Mouse (Mus musculus) stomach, embryonic 14.5 days (tissue): ENCODE data around the gene Wbp2. TPM values are rescaled to one million over a fixed set of nuclear protein-coding genes. Genes with fewer than 3 reads are reported as not detected.

Experiments used
- ATAC-seq: fragments of 200-750 bp; cut with Nextera tagmentation; 2 replicates; pipeline ENCODE4 v1.8.0; 2017; ENCODE audit warnings: low read depth, moderate TSS enrichment; ENCODE audit not compliant: insufficient number of reproducible peaks, insufficient read depth, low FRiP score
- H3K27ac ChIP-seq: fragments of 300-500 bp; sonication (generic); 2 replicates; pipeline ENCODE4 v1.5.1; 2014; ENCODE audit warnings: mild to moderate bottlenecking, low read length, moderate library complexity, mixed read lengths
- H3K27me3 ChIP-seq: fragments of 300-500 bp; sonication (generic); 2 replicates; pipeline ENCODE4 v1.6.1; 2014; ENCODE audit warnings: low read length, control low read depth, mixed read lengths; ENCODE audit not compliant: control insufficient read depth, insufficient read depth
- H3K36me3 ChIP-seq: fragments of 300-500 bp; sonication (generic); 2 replicates; pipeline ENCODE4 v1.6.1; 2014; ENCODE audit warnings: mild to moderate bottlenecking, control low read depth, low read length, moderate library complexity, mixed read lengths; ENCODE audit not compliant: control insufficient read depth, insufficient read depth
- H3K4me1 ChIP-seq: fragments of 300-500 bp; sonication (generic); 2 replicates; pipeline ENCODE4 v1.6.1; 2014; ENCODE audit warnings: low read length, control low read depth, mixed read lengths; ENCODE audit not compliant: control insufficient read depth, insufficient read depth
- H3K4me2 ChIP-seq: fragments of 300-500 bp; sonication (generic); replicated peaks from 2 replicates; pipeline ENCODE4 v1.6.1; 2014; ENCODE audit warnings: low read depth, low read length, control low read depth
- H3K4me3 ChIP-seq: fragments of 300-500 bp; sonication (generic); 2 replicates; pipeline ENCODE4 v1.5.1; 2014; ENCODE audit warnings: low read depth, low read length, control low read depth
- H3K9ac ChIP-seq: fragments of 300-500 bp; sonication (generic); replicated peaks from 2 replicates; pipeline ENCODE4 v1.6.1; 2014; ENCODE audit warnings: low read depth, mild to moderate bottlenecking, control low read depth, low read length, moderate library complexity, mixed read lengths
- H3K9me3 ChIP-seq: fragments of 300-500 bp; sonication (generic); 2 replicates; pipeline ENCODE4 v1.6.1; 2016; ENCODE audit warnings: low read depth, low read length, control low read depth; ENCODE audit not compliant: control insufficient read depth
- WGBS: fragments of 180-500 bp; shearing (Covaris S2); extraction: QIAGEN DNeasy Blood & Tissue Kit; methylation state at CpG from one replicate; pipeline ENCODE4 v1.1.7; 2014; 5-methylcytosine and 5-hydroxymethylcytosine counted together
- polyA plus RNA-seq: library from polyadenylated mRNA; unstranded; fragments of >200 nt; fragmentation: Nextera tagmentation; extraction: Ambion mirVana; gene quantifications from 2 replicates; pipeline ENCODE4 v1.2.1, GENCODE M21; 2014

Wbp2 gene
- polyA plus RNA-seq, 1 experiment from 2014 or later = 82.4 TPM

GRCm38 (mm10) chr11:116042372-116043138 lies 44.2 kb downstream of the Wbp2 start:
- H3K27me3 ChIP-seq = no peaks in the 10 kb centered on the region
- H3K9me3 ChIP-seq = peaks cover 3% of the 10 kb centered on the region; the same call in 1 of the 2 replicates
- no peak for ATAC-seq
- peaks cover 34% of the 10 kb centered on the region for H3K36me3 ChIP-seq
- 76% methylated on average over 5 of the region's 5 CpGs for WGBS
- no peak overlapping the region for H3K4me3 ChIP-seq
- no peak overlapping the region for H3K27ac ChIP-seq
- H3K4me1 ChIP-seq = no peaks in the 10 kb centered on the region
- no peak overlapping the region for H3K9ac ChIP-seq
- H3K4me2 ChIP-seq = no peak overlapping the region

GRCm38 (mm10) chr11:116041833-116042232 lies 45.0 kb downstream of the Wbp2 start:
- H3K9ac ChIP-seq = no peak overlapping the region
- H3K4me2 ChIP-seq = no peak overlapping the region
- H3K4me1 ChIP-seq = no peaks in the 10 kb centered on the region
- 98% methylated on average over 2 of the region's 2 CpGs for WGBS
- H3K27ac ChIP-seq = no peak overlapping the region
- H3K36me3 ChIP-seq = peaks cover 27% of the 10 kb centered on the region
- no peak for ATAC-seq
- no peak overlapping the region for H3K4me3 ChIP-seq
- H3K9me3 ChIP-seq = peaks cover 3% of the 10 kb centered on the region; the same call in 1 of the 2 replicates
- H3K27me3 ChIP-seq = no peaks in the 10 kb centered on the region

- WGBS = 79% methylated on average over 6 of the region's 6 CpGs
- peaks cover 26% of the 10 kb centered on the region for H3K36me3 ChIP-seq
- H3K9me3 ChIP-seq = peaks cover 3% of the 10 kb centered on the region; the same call in 1 of the 2 replicates
- H3K4me1 ChIP-seq = no peaks in the 10 kb centered on the region
- no peak for ATAC-seq
- no peak overlapping the region for H3K27ac ChIP-seq
- no peak overlapping the region for H3K4me3 ChIP-seq
- H3K9ac ChIP-seq = no peak overlapping the region
- H3K4me2 ChIP-seq = no peak overlapping the region
- H3K27me3 ChIP-seq = no peaks in the 10 kb centered on the region
Measured at GRCm38 (mm10) chr11:116040593-116040992, 46.2 kb downstream of the Wbp2 start.

GRCm38 (mm10) chr11:116037826-116038225 lies 49.0 kb downstream of the Wbp2 start:
- ATAC-seq = no peak
- no peak overlapping the region for H3K4me2 ChIP-seq
- WGBS = 93% methylated on average over 9 of the region's 9 CpGs
- no peak overlapping the region for H3K27ac ChIP-seq
- no peak overlapping the region for H3K4me3 ChIP-seq
- no peaks in the 10 kb centered on the region for H3K27me3 ChIP-seq
- H3K4me1 ChIP-seq = no peaks in the 10 kb centered on the region
- H3K9ac ChIP-seq = no peak overlapping the region
- peaks cover 3% of the 10 kb centered on the region; the same call in 1 of the 2 replicates for H3K9me3 ChIP-seq
- H3K36me3 ChIP-seq = peaks cover 23% of the 10 kb centered on the region

- peaks cover 23% of the 10 kb centered on the region for H3K36me3 ChIP-seq
- no peak for ATAC-seq
- H3K4me2 ChIP-seq = no peak overlapping the region
- H3K4me1 ChIP-seq = peaks cover 2% of the 10 kb centered on the region; the same call in 1 of the 2 replicates
- H3K9ac ChIP-seq = no peak overlapping the region
- no peaks in the 10 kb centered on the region for H3K27me3 ChIP-seq
- H3K4me3 ChIP-seq = no peak overlapping the region
- 85% methylated on average over 3 of the region's 3 CpGs for WGBS
- no peak overlapping the region for H3K27ac ChIP-seq
- H3K9me3 ChIP-seq = peaks cover under 1% of the 10 kb centered on the region; the same call in 1 of the 2 replicates
Measured at GRCm38 (mm10) chr11:116036671-116037070, 50.1 kb downstream of the Wbp2 start.

GRCm38 (mm10) chr11:116034584-116034983 lies 52.2 kb downstream of the Wbp2 start:
- ATAC-seq = no peak
- Histone ChIP-seq H3K36me3 (peaks cover 12% of the 10 kb centered on the region), H3K9me3 (no peaks in the 10 kb centered on the region), H3K4me3 (no peak overlapping the region), H3K9ac (no peak overlapping the region), H3K4me2 (no peak overlapping the region), H3K27me3 (no peaks in the 10 kb centered on the region), H3K27ac (no peak overlapping the region), H3K4me1 (peaks cover 4% of the 10 kb centered on the region; the same call in 1 of the 2 replicates)
- WGBS = 92% methylated on average over 6 of the region's 6 CpGs

- H3K4me2 ChIP-seq = peak overlapping the region; percentile 78
- ATAC-seq = no peak; the same call in 1 of the 2 replicates
- WGBS = 28% methylated on average over 14 of the region's 14 CpGs
Measured at GRCm38 (mm10) chr11:116030898-116031845, 55.6 kb downstream of the Wbp2 start.

More at GRCm38 (mm10) chr11:116030898-116031845, 55.6 kb downstream of the Wbp2 start:
- peaks cover 4% of the 10 kb centered on the region; the same call in 1 of the 2 replicates for H3K36me3 ChIP-seq
- H3K27ac ChIP-seq = peak overlapping the region; percentile 99
- peaks cover 4% of the 10 kb centered on the region; the same call in 1 of the 2 replicates for H3K4me1 ChIP-seq
- H3K9ac ChIP-seq = peak overlapping the region; percentile 74
- peak overlapping the region; percentile 46 for H3K4me3 ChIP-seq
- no peaks in the 10 kb centered on the region for H3K27me3 ChIP-seq
- H3K9me3 ChIP-seq = no peaks in the 10 kb centered on the region
